Mouse (Mus musculus): ENCODE results near the gene 2810021J22Rik. TPM values are rescaled to one million over a fixed set of nuclear protein-coding genes. Genes with fewer than 3 reads are reported as not detected.
"Not testable (repeated sequence)": the region's sequence is repeated elsewhere in the genome, so short reads cannot be mapped to it uniquely, and the experiment has no call there.

2810021J22Rik gene
- polyA plus RNA-seq (2011; ENCODE audit: insufficient read depth, insufficient read length, low read depth, missing spikeins): 6.9 and 7.7 TPM in 2 replicates

DNA sequence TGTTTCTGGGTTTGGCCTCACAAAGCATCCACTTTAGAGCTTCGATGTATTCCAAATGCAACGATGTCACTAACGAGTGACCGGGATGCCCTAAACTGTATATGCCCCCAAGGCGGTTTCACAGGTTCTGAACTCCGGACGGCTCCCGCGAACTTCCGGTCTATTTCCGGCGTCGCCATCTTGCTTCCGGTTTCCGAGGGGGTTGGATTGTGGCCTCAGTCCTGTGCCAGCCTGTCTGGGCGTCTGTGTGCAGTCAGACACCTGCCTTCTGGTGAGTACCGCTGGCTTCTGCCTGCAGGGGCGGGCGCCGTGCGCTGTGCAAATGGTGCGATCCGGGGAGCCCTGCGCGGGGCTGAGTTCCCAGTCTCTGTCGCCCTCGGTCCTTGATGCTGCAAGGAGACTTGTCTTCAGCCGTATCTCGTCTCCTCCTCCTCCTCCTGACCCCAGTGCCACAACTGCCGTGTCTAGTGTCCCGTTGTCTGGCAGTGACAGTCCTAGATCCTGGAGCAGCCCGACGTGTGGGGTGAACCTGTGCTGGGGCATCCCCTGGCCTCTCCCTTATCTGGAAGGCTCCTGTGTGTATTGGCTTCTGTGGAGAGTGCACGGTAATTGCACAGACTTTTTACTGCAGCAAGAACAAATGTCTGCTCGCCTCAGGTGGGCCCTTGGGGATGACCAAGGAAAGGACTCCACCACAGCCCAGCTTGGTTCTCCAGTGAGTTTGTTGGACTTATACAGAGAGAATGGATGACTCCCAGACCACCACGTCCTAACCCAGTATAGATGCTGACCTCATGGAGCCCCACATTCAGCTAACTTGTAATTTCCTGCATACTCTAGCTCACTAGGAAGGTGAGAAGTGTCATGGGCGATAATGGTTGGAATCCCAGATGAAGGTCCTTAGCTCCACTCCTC is at the start of gene 2810021J22Rik:
TSS of gene 2810021J22Rik (plus strand) at position 178 of the 915 bp plus-strand sequence.
- H3K9me3 ChIP-seq (replicated peaks; ENCODE audit: control insufficient read depth, insufficient read depth, low read length, poor library complexity, severe bottlenecking): no peaks in the 10 kb centered on the region
- peak within 1 kb of the TSS; percentile 87 for H3K4me3 ChIP-seq (ENCODE audit: low read depth, low read length)
- H3K4me1 ChIP-seq (ENCODE audit: control insufficient read depth, insufficient read depth, low read length): no peaks in the 10 kb centered on the region
- peak; percentile 29 for TF ChIP-seq POLR2A (IDR thresholded peaks at IDR 0.05; ENCODE audit: insufficient read depth, low read length)
- TF ChIP-seq EP300 (IDR thresholded peaks at IDR 0.05; ENCODE audit: insufficient read depth, low read depth, low read length): no peak
- H3K27ac ChIP-seq (ENCODE audit: insufficient read depth, low read length): no peak within 1 kb of the TSS
- no peaks in the 10 kb centered on the region for H3K27me3 ChIP-seq (ENCODE audit: control insufficient read depth, insufficient read depth, low read length, poor library complexity, severe bottlenecking)
- H3K36me3 ChIP-seq (ENCODE audit: control insufficient read depth, insufficient read depth, low read length, poor library complexity, severe bottlenecking): peaks cover 2% of the 10 kb centered on the region; the same call in 1 of the 2 replicates
- peak within 1 kb of the TSS; percentile 64 for H3K9ac ChIP-seq (ENCODE audit: low read depth, poor library complexity, severe bottlenecking)

DNA sequence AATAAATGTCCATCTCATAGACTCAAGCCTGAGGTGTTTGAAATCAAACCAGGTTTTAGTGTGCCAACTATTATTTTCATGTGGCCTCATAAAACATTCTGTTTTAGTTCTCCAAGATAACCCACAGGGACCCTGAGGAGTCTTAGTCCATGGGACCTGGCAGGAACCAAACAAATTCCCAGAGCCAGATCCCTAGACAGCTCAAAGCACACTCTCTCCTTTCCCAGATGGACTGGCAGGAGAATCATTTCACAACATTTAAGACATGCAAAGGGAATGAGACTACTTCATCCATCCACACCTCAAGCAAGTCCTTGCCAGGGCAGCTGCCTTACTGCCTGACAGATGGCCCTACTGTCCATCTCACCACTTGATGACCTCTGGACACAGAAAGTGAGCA is 38.1 kb upstream of the 2810021J22Rik start, which contains the start of gene Olfr312:
TSS of gene Olfr312 (plus strand) at position 301 of the 400 bp plus-strand sequence.
- not testable (repeated sequence) for H3K4me1 ChIP-seq (ENCODE audit: control insufficient read depth, insufficient read depth, low read length); H3K36me3 ChIP-seq (ENCODE audit: control insufficient read depth, insufficient read depth, low read length, poor library complexity, severe bottlenecking); H3K9me3 ChIP-seq (replicated peaks; ENCODE audit: control insufficient read depth, insufficient read depth, low read length, poor library complexity, severe bottlenecking); H3K9ac ChIP-seq (ENCODE audit: low read depth, poor library complexity, severe bottlenecking); H3K27me3 ChIP-seq (ENCODE audit: control insufficient read depth, insufficient read depth, low read length, poor library complexity, severe bottlenecking); H3K4me3 ChIP-seq (ENCODE audit: low read depth, low read length); H3K27ac ChIP-seq (ENCODE audit: insufficient read depth, low read length)

DNA sequence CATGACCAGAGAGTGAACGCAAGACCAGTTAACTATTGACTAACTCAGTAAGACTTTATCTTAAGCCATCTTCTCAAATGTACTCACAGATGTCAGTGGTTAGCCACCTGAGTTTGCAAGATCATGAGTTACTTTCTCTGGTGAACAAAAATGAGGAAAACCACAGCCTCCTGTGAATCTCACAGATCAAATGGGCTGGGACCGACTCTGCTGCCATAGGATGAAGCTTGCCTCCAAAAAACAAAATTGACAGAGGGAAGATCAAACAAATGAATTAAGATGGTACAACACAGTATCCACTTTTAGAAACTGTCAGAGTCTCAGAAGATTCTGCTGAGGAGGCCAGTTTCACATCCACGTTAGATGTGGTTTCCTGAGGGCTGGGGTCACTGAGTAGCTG is 37.3 kb upstream of the 2810021J22Rik start:
- TF ChIP-seq POLR2A (IDR thresholded peaks at IDR 0.05; ENCODE audit: insufficient read depth, low read length): no peak
- no peak overlapping the region for H3K27ac ChIP-seq (ENCODE audit: insufficient read depth, low read length)
- no peaks in the 10 kb centered on the region for H3K4me1 ChIP-seq (ENCODE audit: control insufficient read depth, insufficient read depth, low read length)
- H3K27me3 ChIP-seq (ENCODE audit: control insufficient read depth, insufficient read depth, low read length, poor library complexity, severe bottlenecking): no peaks in the 10 kb centered on the region
- no peaks in the 10 kb centered on the region for H3K36me3 ChIP-seq (ENCODE audit: control insufficient read depth, insufficient read depth, low read length, poor library complexity, severe bottlenecking)
- H3K4me3 ChIP-seq (ENCODE audit: low read depth, low read length): no peak overlapping the region
- H3K9ac ChIP-seq (ENCODE audit: low read depth, poor library complexity, severe bottlenecking): no peak overlapping the region
- H3K9me3 ChIP-seq (replicated peaks; ENCODE audit: control insufficient read depth, insufficient read depth, low read length, poor library complexity, severe bottlenecking): no peaks in the 10 kb centered on the region

DNA sequence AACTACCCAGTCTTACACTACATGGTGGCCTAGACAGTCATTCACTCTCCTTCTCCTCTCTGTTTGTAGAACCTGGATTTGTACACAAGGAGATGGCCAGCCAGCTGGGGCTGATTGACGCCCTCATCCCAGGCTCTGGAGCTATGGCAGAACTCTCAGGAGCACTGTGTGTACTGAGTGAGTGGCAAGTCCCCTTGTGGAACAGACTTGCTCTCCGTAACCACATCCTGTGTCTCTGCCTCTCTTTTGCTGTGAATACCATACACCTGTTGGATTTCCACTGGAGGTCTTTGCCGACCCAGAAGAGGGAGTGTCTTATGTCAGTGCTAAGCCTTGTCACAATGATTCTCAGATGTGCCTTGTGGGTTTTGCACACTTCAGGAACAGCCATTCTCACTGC is 34.5 kb upstream of the 2810021J22Rik start:
- H3K27me3 ChIP-seq (ENCODE audit: control insufficient read depth, insufficient read depth, low read length, poor library complexity, severe bottlenecking); H3K9ac ChIP-seq (ENCODE audit: low read depth, poor library complexity, severe bottlenecking); H3K9me3 ChIP-seq (replicated peaks; ENCODE audit: control insufficient read depth, insufficient read depth, low read length, poor library complexity, severe bottlenecking); H3K4me1 ChIP-seq (ENCODE audit: control insufficient read depth, insufficient read depth, low read length); H3K27ac ChIP-seq (ENCODE audit: insufficient read depth, low read length); H3K4me3 ChIP-seq (ENCODE audit: low read depth, low read length); H3K36me3 ChIP-seq (ENCODE audit: control insufficient read depth, insufficient read depth, low read length, poor library complexity, severe bottlenecking): not testable (repeated sequence)

DNA sequence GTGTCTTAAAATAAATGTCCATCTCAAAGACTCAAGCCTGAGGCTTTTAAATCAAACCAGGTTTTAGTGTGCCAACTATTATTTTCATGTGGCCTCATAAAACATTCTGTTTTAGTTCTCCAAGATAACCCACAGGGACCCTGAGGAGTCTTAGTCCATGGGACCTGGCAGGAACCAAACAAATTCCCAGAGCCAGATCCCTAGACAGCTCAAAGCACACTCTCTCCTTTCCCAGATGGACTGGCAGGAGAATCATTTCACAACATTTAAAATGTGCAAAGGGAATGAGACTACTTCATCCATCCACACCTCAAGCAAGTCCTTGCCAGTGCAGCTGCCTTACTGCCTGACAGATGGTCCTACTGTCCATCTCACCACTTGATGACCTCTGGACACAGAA is 28.1 kb upstream of the 2810021J22Rik start, which contains the start of gene Olfr311:
TSS of gene Olfr311 (plus strand) at position 301 of the 400 bp plus-strand sequence.
- H3K27ac ChIP-seq (ENCODE audit: insufficient read depth, low read length); H3K27me3 ChIP-seq (ENCODE audit: control insufficient read depth, insufficient read depth, low read length, poor library complexity, severe bottlenecking); H3K4me1 ChIP-seq (ENCODE audit: control insufficient read depth, insufficient read depth, low read length); H3K9ac ChIP-seq (ENCODE audit: low read depth, poor library complexity, severe bottlenecking); H3K9me3 ChIP-seq (replicated peaks; ENCODE audit: control insufficient read depth, insufficient read depth, low read length, poor library complexity, severe bottlenecking); H3K4me3 ChIP-seq (ENCODE audit: low read depth, low read length); H3K36me3 ChIP-seq (ENCODE audit: control insufficient read depth, insufficient read depth, low read length, poor library complexity, severe bottlenecking): not testable (repeated sequence)

DNA sequence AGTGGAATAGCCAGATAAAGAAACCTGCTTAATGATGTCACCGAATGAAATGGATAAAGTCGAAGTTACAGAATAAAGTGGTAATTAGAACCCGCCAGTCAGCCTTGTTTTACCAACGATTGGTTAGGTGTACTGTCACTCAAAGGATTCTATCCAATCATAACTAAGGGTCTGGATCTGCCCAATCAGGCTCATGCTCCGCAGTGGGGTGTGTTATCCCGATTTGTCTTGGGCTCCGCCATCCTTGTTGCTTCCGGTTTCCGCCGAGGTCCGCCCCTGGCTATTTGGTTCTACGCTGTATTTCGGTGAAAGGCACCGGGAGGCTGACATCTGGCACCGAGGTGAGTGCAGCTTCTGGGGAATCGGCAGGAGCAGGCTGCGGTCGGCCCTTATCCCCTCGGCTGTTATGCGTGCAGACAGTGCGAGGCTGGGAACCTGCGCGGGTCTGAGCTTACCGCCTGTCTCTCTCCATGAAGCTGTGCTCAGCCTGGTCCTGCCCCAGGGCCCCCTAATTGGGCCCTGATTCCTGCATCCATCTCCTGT is 20.0 kb upstream of the 2810021J22Rik start, which contains the start of gene Gm12258:
TSS of gene Gm12258 (plus strand) at position 240 of the 543 bp plus-strand sequence.
- Histone ChIP-seq H3K4me1 (ENCODE audit: control insufficient read depth, insufficient read depth, low read length) (no peaks in the 10 kb centered on the region), H3K27ac (ENCODE audit: insufficient read depth, low read length) (no peak within 1 kb of the TSS), H3K4me3 (ENCODE audit: low read depth, low read length) (peak within 1 kb of the TSS; percentile 95), H3K36me3 (ENCODE audit: control insufficient read depth, insufficient read depth, low read length, poor library complexity, severe bottlenecking) (no peaks in the 10 kb centered on the region), H3K9ac (ENCODE audit: low read depth, poor library complexity, severe bottlenecking) (peak within 1 kb of the TSS; percentile 72), H3K9me3 (replicated peaks; ENCODE audit: control insufficient read depth, insufficient read depth, low read length, poor library complexity, severe bottlenecking) (no peaks in the 10 kb centered on the region), H3K27me3 (ENCODE audit: control insufficient read depth, insufficient read depth, low read length, poor library complexity, severe bottlenecking) (no peaks in the 10 kb centered on the region; the same call in 1 of the 2 replicates)
- TF ChIP-seq POLR2A (IDR thresholded peaks at IDR 0.05; ENCODE audit: insufficient read depth, low read length) (no peak), EP300 (IDR thresholded peaks at IDR 0.05; ENCODE audit: insufficient read depth, low read depth, low read length) (no peak), CTCF (IDR thresholded peaks at IDR 0.05; ENCODE audit: low read depth, low read length) (no peak)

All from ES-Bruce4 (cell line).